Mouse (Mus musculus) stomach, embryonic 15.5 days (tissue): ENCODE results near the gene Shd. TPM values are rescaled to one million over a fixed set of nuclear protein-coding genes. Genes with fewer than 3 reads are reported as not detected.

Experiments
- ATAC-seq: fragments of 200-750 bp; cut with Nextera tagmentation; 2 replicates; pipeline ENCODE4 v1.8.0; 2017; ENCODE audit warnings: low read depth, moderate number of reproducible peaks, moderate TSS enrichment; ENCODE audit not compliant: insufficient read depth, low FRiP score
- H3K27ac ChIP-seq: fragments of 300-500 bp; sonication (generic); 2 replicates; pipeline ENCODE4 v1.5.1; 2015; ENCODE audit warnings: mild to moderate bottlenecking, inconsistent platforms
- H3K27me3 ChIP-seq: fragments of 300-500 bp; sonication (generic); replicated peaks from 2 replicates; pipeline ENCODE4 v1.6.1; 2015; ENCODE audit warnings: inconsistent platforms
- H3K36me3 ChIP-seq: fragments of 300-500 bp; sonication (generic); 2 replicates; pipeline ENCODE4 v1.6.1; 2015; ENCODE audit warnings: inconsistent platforms
- H3K4me1 ChIP-seq: fragments of 300-500 bp; sonication (generic); 2 replicates; pipeline ENCODE4 v1.6.1; 2015; ENCODE audit warnings: inconsistent platforms
- H3K4me2 ChIP-seq: fragments of 300-500 bp; sonication (generic); 2 replicates; pipeline ENCODE4 v1.6.1; 2015; ENCODE audit warnings: mild to moderate bottlenecking, inconsistent platforms
- H3K4me3 ChIP-seq: fragments of 300-500 bp; sonication (generic); replicated peaks from 2 replicates; pipeline ENCODE4 v1.5.1; 2015; ENCODE audit warnings: inconsistent platforms
- H3K9ac ChIP-seq: fragments of 300-500 bp; sonication (generic); 2 replicates; pipeline ENCODE4 v1.6.1; 2015; ENCODE audit warnings: inconsistent platforms
- H3K9me3 ChIP-seq: fragments of 300-500 bp; sonication (generic); 2 replicates; pipeline ENCODE4 v1.6.1; 2016; ENCODE audit warnings: inconsistent platforms
- WGBS: fragments of 180-500 bp; shearing (Covaris S2); methylation state at CpG from one replicate; pipeline ENCODE4 v1.1.7; 2015; 5-methylcytosine and 5-hydroxymethylcytosine counted together
- polyA plus RNA-seq: library from polyadenylated mRNA; unstranded; fragments of >200 nt; fragmentation: Nextera tagmentation; extraction: Ambion mirVana; gene quantifications from 2 replicates; pipeline ENCODE4 v1.2.1, GENCODE M21; 2015

The Shd gene
- polyA plus RNA-seq, 1 experiment from 2014 or later, result 11.1 TPM

DNA sequence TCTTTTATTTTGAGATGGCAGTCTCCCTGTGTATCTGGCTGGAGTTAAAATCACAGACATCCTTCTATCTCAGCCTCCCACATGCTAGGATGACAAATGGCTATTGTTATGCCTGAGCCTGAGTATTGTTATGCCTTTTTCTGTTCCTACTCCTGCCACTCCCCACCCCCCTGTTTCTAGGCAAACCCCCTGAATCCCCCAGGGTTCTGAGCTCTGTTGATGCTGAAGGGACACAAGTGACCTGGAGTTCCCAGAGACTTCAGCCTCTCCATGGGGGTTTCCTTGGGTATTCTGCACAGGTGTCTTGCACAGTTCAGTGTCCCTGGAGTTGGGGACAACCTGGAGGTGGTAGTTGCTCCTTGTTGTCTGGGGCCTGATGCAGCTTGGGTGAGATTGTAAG lies 18.2 kb upstream of the Shd start:
- Histone ChIP-seq H3K9me3 (no peaks in the 10 kb centered on the region), H3K4me1 (peaks cover 7% of the 10 kb centered on the region), H3K27ac (no peak overlapping the region), H3K4me3 (no peak overlapping the region), H3K4me2 (no peak overlapping the region), H3K36me3 (no peaks in the 10 kb centered on the region), H3K27me3 (no peaks in the 10 kb centered on the region; the same call in 1 of the 2 replicates), H3K9ac (no peak overlapping the region)
- no peak for ATAC-seq

DNA sequence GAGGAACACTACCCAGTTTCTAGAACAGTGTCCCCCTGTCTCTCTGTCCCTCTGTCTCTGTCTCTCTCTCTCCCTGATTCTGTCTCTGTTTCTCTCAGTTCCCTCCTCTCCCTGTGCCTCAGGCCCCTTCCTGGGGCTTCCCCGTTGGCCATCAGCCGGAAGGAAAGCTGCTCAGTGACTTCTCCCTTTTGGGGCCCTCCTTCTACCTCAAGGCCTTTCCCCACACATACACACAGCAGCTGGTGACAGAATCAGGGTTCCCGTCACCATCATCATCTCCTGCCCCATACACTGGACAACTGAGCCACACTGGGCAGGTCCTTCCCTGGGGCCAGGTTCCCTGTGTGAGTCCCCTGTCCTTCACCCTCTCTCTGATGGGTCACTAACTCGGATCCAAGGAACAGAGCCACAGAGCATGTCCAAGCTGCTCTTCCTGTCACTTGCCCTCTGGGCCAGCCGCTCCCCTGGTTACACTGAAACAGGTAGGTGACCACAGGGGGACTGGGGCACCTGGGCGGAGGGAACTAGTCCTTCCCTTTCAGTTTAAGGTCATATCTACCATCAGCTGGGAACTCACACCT lies 17.7 kb upstream of the Shd start, which contains the start of gene Ebi3:
TSS of gene Ebi3 (plus strand) at position 194 of the 581 bp plus-strand sequence.
- Histone ChIP-seq H3K9ac (no peak within 1 kb of the TSS), H3K27ac (no peak within 1 kb of the TSS), H3K4me3 (no peak within 1 kb of the TSS), H3K4me2 (no peak within 1 kb of the TSS), H3K4me1 (peaks cover 7% of the 10 kb centered on the region), H3K27me3 (no peaks in the 10 kb centered on the region; the same call in 1 of the 2 replicates), H3K9me3 (no peaks in the 10 kb centered on the region), H3K36me3 (no peaks in the 10 kb centered on the region)
- no peak for ATAC-seq
- 69% methylated on average over 6 of the region's 6 CpGs for WGBS

DNA sequence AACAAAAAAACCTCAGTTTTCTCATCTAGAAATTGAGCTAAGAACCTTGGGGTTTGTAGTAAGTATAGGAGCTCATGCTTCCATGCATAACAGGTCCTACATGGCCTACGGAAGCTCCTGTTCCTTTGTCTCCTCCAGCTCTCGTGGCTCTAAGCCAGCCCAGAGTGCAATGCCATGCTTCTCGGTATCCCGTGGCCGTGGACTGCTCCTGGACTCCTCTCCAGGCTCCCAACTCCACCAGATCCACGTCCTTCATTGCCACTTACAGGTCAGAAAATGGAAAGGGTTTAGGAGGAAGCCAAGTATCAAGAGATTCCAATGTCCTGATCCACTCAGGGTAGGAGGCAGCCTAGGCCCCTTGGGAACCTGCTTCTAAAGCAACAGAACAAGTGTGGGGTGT lies 16.5 kb upstream of the Shd start:
- Histone ChIP-seq H3K27me3 (no peaks in the 10 kb centered on the region; the same call in 1 of the 2 replicates), H3K4me2 (no peak overlapping the region), H3K27ac (no peak overlapping the region), H3K4me1 (peaks cover 13% of the 10 kb centered on the region), H3K9ac (no peak overlapping the region), H3K4me3 (no peak overlapping the region), H3K9me3 (no peaks in the 10 kb centered on the region), H3K36me3 (no peaks in the 10 kb centered on the region)
- ATAC-seq, result no peak
- WGBS, result 82% methylated on average over 6 of the region's 6 CpGs

DNA sequence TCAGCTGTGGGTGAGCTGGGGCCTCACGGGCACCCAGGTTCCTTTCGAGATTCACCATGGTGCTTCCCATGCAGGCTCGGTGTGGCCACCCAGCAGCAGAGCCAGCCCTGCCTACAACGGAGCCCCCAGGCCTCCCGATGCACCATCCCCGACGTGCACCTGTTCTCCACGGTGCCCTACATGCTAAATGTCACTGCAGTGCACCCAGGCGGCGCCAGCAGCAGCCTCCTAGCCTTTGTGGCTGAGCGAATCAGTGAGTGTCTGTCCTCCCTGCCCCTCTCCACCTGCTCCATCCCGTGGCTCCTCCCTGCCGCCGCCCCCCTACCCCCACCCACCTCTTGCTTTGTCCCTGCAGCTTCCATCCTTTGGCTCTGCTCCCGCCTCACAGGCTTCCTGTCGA lies 16.0 kb upstream of the Shd start:
- no peaks in the 10 kb centered on the region for H3K36me3 ChIP-seq
- ATAC-seq, result no peak
- H3K9ac ChIP-seq, result no peak overlapping the region
- no peak overlapping the region for H3K4me2 ChIP-seq
- H3K4me3 ChIP-seq, result no peak overlapping the region
- H3K4me1 ChIP-seq, result peaks cover 13% of the 10 kb centered on the region
- H3K27ac ChIP-seq, result no peak overlapping the region
- no peaks in the 10 kb centered on the region for H3K9me3 ChIP-seq
- WGBS, result 34% methylated on average over 16 of the region's 16 CpGs
- no peaks in the 10 kb centered on the region; the same call in 1 of the 2 replicates for H3K27me3 ChIP-seq

DNA sequence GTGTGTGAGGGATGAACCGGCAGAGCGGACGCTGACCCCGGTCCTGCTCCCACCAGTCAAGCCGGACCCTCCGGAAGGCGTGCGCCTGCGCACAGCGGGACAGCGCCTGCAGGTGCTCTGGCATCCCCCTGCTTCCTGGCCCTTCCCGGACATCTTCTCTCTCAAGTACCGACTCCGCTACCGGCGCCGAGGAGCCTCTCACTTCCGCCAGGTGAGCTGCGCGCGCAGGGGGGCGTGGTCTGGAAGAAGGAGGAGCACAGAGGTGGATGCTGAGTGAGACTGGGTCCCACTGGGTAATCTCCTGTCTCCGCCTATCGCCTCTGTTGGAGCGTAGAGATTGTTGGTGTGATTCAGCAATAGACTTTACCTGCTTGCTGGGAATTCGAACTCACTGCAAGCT lies 14.1 kb upstream of the Shd start:
- no peak overlapping the region for H3K27ac ChIP-seq

DNA sequence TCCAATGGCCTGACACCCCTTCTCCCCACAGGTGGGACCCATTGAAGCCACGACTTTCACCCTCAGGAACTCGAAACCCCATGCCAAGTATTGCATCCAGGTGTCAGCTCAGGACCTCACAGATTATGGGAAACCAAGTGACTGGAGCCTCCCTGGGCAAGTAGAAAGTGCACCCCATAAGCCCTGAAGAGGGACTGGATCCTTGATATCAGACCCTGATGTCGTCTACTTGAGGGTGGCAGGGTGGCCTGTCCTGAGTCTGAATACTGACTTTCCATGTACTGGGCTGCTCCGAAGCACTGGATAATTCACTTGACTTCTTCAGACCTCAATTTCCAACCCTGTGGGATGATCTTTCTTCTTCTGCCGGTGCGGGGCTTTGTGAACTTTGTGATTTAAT lies 13.7 kb upstream of the Shd start:
- no peak for ATAC-seq
- Histone ChIP-seq H3K36me3 (0 out of 2 replicates have a peak, but pooled peaks cover 7% of the 10 kb centered on the region), H3K27ac (no peak overlapping the region), H3K27me3 (no peaks in the 10 kb centered on the region; the same call in 1 of the 2 replicates), H3K9ac (no peak overlapping the region), H3K4me1 (peaks cover 19% of the 10 kb centered on the region), H3K4me2 (peak overlapping the region; percentile 62), H3K9me3 (no peaks in the 10 kb centered on the region), H3K4me3 (peak overlapping the region; percentile 42)
- WGBS, result 30% methylated on average over 6 of the region's 6 CpGs

More for the DNA sequence above, 14.1 kb upstream of the Shd start:
- Histone ChIP-seq H3K9me3 (no peaks in the 10 kb centered on the region), H3K27me3 (no peaks in the 10 kb centered on the region; the same call in 1 of the 2 replicates), H3K4me2 (peak overlapping the region; percentile 62), H3K36me3 (0 out of 2 replicates have a peak, but pooled peaks cover 3% of the 10 kb centered on the region), H3K9ac (no peak overlapping the region), H3K4me1 (peaks cover 19% of the 10 kb centered on the region), H3K4me3 (peak overlapping the region; percentile 42)
- ATAC-seq, result peak; percentile 25
- 2% methylated on average over 26 of the region's 26 CpGs for whole genome bisulfite sequencing

DNA sequence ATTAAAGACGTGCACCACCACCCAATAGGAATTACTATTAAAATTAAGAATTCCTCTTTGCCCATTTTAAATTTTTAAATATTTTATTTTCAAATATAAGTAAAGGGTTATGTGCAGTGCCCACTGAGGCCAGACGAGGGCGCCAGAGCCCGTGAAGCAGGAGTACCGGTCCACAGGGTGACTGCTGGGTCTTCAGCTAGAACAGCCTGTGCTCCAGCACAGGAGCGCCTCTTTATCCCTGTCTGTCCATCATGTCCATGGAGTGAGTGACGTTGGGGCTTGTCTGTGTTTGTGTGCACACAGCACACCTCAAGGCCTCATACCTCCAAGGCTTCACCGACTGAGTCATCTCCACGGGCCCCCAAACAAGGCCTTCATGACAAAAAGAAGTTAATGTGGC lies 13.1 kb upstream of the Shd start:
- Histone ChIP-seq H3K4me3 (no peak overlapping the region), H3K27me3 (no peaks in the 10 kb centered on the region; the same call in 1 of the 2 replicates), H3K4me2 (no peak overlapping the region), H3K9me3 (no peaks in the 10 kb centered on the region), H3K27ac (no peak overlapping the region), H3K36me3 (peaks cover 8% of the 10 kb centered on the region; the same call in 1 of the 2 replicates), H3K9ac (no peak overlapping the region), H3K4me1 (peaks cover 19% of the 10 kb centered on the region)
- ATAC-seq, result no peak
- 15% methylated on average over 9 of the region's 9 CpGs for WGBS

DNA sequence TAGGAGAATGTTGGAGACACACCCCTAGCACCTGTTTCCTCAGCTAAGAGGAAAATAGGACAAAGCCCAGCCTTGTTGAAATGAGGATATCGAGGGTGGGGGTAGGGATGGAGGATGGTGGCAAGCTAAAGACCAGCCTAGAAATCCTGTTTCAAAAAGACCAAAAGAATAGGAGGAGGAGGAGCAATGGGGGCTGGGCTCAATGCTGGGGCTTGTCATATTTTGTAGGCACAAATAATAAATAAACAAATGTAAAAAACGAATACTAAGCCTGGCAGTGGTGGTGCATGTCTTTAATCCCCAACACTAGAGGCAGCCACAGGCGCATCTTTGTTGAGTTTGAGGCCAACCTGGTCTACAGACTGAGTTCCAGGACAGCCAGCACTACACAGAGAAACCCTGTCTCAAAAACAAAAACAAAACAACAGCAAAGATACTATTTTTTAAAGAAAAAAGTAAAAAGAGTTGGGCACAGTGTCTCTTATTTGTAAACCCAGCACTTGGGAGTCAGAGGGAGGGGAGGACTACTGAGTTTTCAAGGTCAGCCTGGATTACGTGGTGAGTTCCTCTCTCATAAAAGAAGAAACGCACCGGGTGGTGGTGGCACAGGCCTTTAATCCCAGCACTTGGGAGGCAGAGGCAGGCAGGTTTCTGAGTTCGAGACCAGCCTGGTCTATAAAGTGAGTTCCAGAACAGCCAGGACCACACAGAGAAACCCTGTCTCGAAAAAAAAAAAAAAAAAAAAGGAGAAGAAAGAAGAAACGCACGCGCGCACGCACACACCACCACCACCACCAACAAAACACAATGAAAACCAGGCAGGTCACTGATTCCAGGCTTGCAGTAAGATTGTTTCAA lies 12.3 kb upstream of the Shd start:
- WGBS, result 79% methylated on average over 13 of the region's 13 CpGs
- H3K36me3 ChIP-seq, result peaks cover 11% of the 10 kb centered on the region; the same call in 1 of the 2 replicates
- peak overlapping the region; percentile 65 for H3K4me3 ChIP-seq
- no peaks in the 10 kb centered on the region for H3K9me3 ChIP-seq
- no peak overlapping the region; the same call in 1 of the 2 replicates for H3K9ac ChIP-seq
- peaks cover 21% of the 10 kb centered on the region for H3K4me1 ChIP-seq
- ATAC-seq, result no peak
- peak overlapping the region; percentile 98 for H3K27ac ChIP-seq
- peak overlapping the region; percentile 66 for H3K4me2 ChIP-seq
- H3K27me3 ChIP-seq, result no peaks in the 10 kb centered on the region; the same call in 1 of the 2 replicates

DNA sequence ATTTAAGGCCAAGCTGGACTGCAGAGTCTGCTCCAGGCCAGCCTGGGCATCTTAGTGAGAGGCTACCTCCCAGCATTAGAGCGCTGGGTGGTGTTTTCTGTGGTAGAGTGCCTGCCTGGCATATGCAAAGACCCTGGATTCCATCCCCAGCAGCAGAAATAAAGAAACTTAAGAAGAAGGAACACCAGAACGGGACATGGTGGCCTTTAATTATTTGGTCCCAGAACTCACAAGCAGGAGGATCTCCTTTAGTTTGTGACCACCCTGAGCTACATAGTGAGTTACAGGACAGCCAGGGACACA lies 11.7 kb upstream of the Shd start:
- no peak for ATAC-seq
- Histone ChIP-seq H3K4me1 (peaks cover 24% of the 10 kb centered on the region), H3K36me3 (peaks cover 11% of the 10 kb centered on the region; the same call in 1 of the 2 replicates), H3K4me3 (peak overlapping the region; percentile 65), H3K4me2 (peak overlapping the region; percentile 66), H3K27ac (peak overlapping the region; percentile 98), H3K9ac (no peak overlapping the region; the same call in 1 of the 2 replicates), H3K27me3 (no peaks in the 10 kb centered on the region; the same call in 1 of the 2 replicates), H3K9me3 (no peaks in the 10 kb centered on the region)
- WGBS, result 29% methylated on average over 2 of the region's 2 CpGs

DNA sequence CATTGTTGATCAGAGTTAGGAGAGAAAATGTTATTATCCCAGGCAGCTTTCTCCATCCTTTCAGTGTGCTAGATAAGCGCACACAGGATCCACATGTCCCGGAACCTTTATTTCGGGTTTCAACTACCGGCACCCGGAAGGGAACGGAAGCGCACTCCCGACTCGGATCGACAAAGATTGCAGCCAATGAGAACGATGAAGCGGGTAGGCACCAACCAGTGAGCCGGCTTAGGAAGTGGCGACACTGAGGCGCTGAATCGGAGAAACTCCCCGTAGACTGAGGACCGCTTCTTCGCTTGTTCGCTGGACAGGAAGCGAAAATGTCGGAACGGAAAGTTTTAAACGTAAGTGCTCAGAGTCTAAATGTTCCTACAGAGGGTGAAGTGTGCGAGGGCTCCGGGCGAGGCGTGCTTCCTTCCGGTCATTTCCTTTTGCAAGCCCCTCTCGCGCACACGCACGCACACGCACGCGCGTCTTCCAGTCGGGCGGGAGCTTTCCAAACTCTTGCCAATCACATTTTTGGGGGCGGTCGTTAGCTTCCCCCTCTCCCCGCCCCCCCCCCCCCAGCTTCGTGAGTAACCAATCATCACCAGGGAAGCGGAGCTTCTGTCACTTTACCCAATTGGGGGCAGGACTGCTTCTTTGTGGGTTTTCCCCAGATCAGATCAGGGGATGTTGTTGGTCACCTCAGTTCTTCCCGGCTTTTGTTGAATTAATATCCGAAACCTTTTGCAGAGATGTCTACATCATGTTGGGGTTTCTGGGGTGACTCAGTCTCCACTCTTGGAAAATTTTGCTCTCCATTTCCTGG lies 11.1 kb upstream of the Shd start, which contains the start of gene Yju2:
TSS of gene Yju2 (plus strand) at position 182 of the 811 bp plus-strand sequence.
- H3K27me3 ChIP-seq, result no peaks in the 10 kb centered on the region; the same call in 1 of the 2 replicates
- under 1% methylated on average over 45 of the region's 46 CpGs for WGBS
- peak within 1 kb of the TSS; percentile 53; the same call in 1 of the 2 replicates for H3K9ac ChIP-seq
- H3K4me2 ChIP-seq, result peak within 1 kb of the TSS; percentile 66
- peak within 1 kb of the TSS; percentile 98 for H3K27ac ChIP-seq
- H3K4me1 ChIP-seq, result peaks cover 24% of the 10 kb centered on the region
- peaks cover 11% of the 10 kb centered on the region; the same call in 1 of the 2 replicates for H3K36me3 ChIP-seq
- no peaks in the 10 kb centered on the region for H3K9me3 ChIP-seq
- peak; percentile 92 for ATAC-seq
- H3K4me3 ChIP-seq, result peak within 1 kb of the TSS; percentile 65

DNA sequence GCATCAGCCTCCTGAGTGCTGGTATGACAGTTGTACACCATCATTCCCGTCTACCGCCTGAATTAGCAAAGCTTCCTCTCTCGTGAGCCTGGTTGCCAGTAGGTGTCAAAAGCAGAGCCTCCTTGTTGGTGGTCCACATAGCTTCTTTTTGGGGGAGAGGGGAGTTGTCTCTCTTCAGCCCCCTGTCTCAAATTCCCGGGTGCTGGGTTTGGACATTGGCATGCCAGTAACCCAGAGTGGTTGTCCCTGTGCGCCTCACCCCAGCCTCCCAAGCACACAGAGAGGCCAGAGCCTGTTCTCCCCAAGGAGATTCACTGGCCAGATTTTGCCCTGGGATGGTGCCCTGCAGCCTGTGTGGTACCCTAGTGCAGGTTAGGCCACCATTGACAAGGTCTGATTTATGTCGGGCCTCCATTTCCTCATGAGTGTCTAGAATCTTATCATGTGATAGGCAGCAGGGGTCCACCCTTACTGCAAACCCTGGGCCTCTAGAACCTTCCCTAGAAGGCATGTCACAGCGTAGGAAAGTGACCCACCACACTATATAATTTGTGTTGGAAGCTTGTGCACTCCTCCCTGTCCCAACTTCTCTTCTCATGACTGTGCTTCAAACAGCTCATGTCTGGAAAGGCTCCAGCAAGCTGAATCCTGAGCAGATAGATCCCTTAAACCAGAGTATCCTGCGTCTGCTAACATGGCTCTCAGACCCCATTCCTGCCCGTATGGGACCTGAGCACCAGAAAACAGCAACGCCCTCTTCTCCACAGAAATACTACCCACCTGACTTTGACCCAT lies 10.1 kb upstream of the Shd start:
- H3K27ac ChIP-seq, result peak overlapping the region; percentile 98
- no peaks in the 10 kb centered on the region; the same call in 1 of the 2 replicates for H3K27me3 ChIP-seq
- no peak for ATAC-seq
- H3K4me3 ChIP-seq, result peak overlapping the region; percentile 65
- peak overlapping the region; percentile 66 for H3K4me2 ChIP-seq
- WGBS, result 68% methylated on average over 10 of the region's 10 CpGs
- H3K4me1 ChIP-seq, result peaks cover 24% of the 10 kb centered on the region
- H3K9me3 ChIP-seq, result no peaks in the 10 kb centered on the region
- peak overlapping the region; percentile 16; the same call in 1 of the 2 replicates for H3K9ac ChIP-seq
- peaks cover 20% of the 10 kb centered on the region for H3K36me3 ChIP-seq
